Mouse (Mus musculus) G1E (cell line): ENCODE data around the gene Rps6ka5.

Experiments used
- CTCF ChIP-seq: IDR thresholded peaks from 2 replicates; pipeline ENCODE4 v1.5.1; 2012; ENCODE audit warnings: low read depth, low read length, inconsistent platforms, mixed read lengths
- GATA1 ChIP-seq: IDR thresholded peaks from 2 replicates; pipeline ENCODE4 v1.6.1; 2012; ENCODE audit warnings: borderline replicate concordance, low read length, inconsistent platforms, mixed read lengths
- POLR2AphosphoS5 ChIP-seq: IDR thresholded peaks from 2 replicates; pipeline ENCODE4 v1.6.1; 2012; ENCODE audit warnings: low read depth, low read length, inconsistent platforms; ENCODE audit not compliant: insufficient replicate concordance

GRCm38 (mm10) chr12:100716969-100717368 lies 9.8 kb downstream of the Rps6ka5 start:
- no peak for TF ChIP-seq CTCF
- TF ChIP-seq POLR2AphosphoS5 = no peak
- no peak for TF ChIP-seq GATA1
